Mouse (Mus musculus): ENCODE results near the gene Taar9.
"Not testable (repeated sequence)": the region's sequence is repeated elsewhere in the genome, so short reads cannot be mapped to it uniquely, and the experiment has no call there.

Taar9 gene

GRCm38 (mm10) chr10:24076200-24076599 lies 33.1 kb downstream of the Taar9 start, which contains the start of gene Taar8a:
Gene Taar8a, plus strand, starts transcription at chr10:24076500.
- not testable (repeated sequence) for DNase-seq

DNA sequence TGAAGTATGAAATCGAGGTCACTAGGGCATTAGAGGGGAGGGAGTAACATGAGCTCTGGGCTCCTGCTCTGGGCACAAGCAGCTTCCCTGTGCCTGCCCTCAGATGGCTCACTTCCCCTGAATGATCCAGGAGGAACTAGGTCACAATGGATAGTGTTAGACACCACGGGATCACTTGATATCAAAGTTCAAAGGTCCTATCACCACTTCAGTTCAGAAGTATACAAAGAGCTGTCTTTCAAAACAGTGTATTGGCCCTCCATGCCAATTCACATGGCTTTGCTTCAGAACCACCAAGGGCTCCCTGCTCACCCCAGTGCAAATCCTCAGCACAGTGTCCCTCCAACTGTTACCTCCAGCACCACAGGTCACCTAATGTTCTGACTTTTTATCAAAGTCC lies 34.6 kb downstream of the Taar9 start:
- not testable (repeated sequence) for DNase-seq

DNA sequence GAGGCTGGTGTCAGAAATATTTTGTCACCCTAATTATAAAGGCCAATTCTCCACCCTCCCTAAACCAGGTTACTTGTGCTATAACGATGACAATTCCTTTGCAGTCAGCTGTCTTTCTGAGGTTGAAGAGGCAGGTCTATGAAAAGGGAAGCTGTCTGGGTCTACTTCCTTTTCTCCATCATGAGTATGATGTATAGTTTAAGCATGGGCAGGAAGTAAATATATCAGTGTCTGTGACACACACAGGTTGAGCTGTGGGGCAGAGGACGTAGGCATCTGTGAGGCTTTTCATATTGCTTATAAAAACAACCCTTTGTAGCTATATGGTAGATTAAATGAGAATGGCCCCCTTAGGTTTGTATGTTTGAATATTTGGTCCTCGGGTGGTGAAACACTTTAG lies 50.3 kb downstream of the Taar9 start:
- DNase-seq: no peak
